Mouse (Mus musculus) kidney, postnatal 0 days (tissue): Measurements from ENCODE around the gene Minos1. TPM values are rescaled to one million over a fixed set of nuclear protein-coding genes. Genes with fewer than 3 reads are reported as not detected.
A peak's percentile ranks its signal among the peaks of the same experiment; 100 is the strongest.

Experiments
- ATAC-seq: fragments of 200-750 bp; cut with Nextera tagmentation; replicated peaks from 2 replicates; pipeline ENCODE4 v1.8.0; 2017; ENCODE audit warnings: low read depth, moderate number of reproducible peaks, moderate TSS enrichment, moderate library complexity; ENCODE audit not compliant: low FRiP score
- DNase-seq: peaks from one replicate; pipeline ENCODE4 v3.0.0-alpha.2; 2016; ENCODE audit warnings: low spot score
- H3K27ac ChIP-seq: fragments of 300-500 bp; sonication (generic); 2 replicates; pipeline ENCODE4 v1.5.1; 2014; ENCODE audit warnings: mild to moderate bottlenecking
- H3K27me3 ChIP-seq: fragments of 300-500 bp; sonication (generic); 2 replicates; pipeline ENCODE4 v1.6.1; 2014; ENCODE audit warnings: low read length, mixed read lengths; ENCODE audit not compliant: insufficient read depth
- H3K36me3 ChIP-seq: fragments of 300-500 bp; sonication (generic); 2 replicates; pipeline ENCODE4 v1.6.1; 2014; ENCODE audit warnings: low read length, mixed read lengths; ENCODE audit not compliant: insufficient read depth
- H3K4me1 ChIP-seq: fragments of 300-500 bp; sonication (generic); replicated peaks from 2 replicates; pipeline ENCODE4 v1.6.1; 2014; ENCODE audit warnings: antibody characterized with exemption, low read length, mixed read lengths; ENCODE audit not compliant: insufficient read depth
- H3K4me2 ChIP-seq: fragments of 300-500 bp; sonication (generic); 2 replicates; pipeline ENCODE4 v1.6.1; 2014; ENCODE audit warnings: mild to moderate bottlenecking, low read length, moderate library complexity, mixed read lengths
- H3K4me3 ChIP-seq: fragments of 300-500 bp; sonication (generic); replicated peaks from 2 replicates; pipeline ENCODE4 v1.5.1; 2014; ENCODE audit warnings: low read depth, low read length
- H3K9ac ChIP-seq: fragments of 300-500 bp; sonication (generic); 2 replicates; pipeline ENCODE4 v1.6.1; 2014; ENCODE audit warnings: low read depth, low read length
- H3K9me3 ChIP-seq: fragments of 300-500 bp; sonication (generic); replicated peaks from 2 replicates; pipeline ENCODE4 v1.6.1; 2016; ENCODE audit warnings: low read length, inconsistent platforms, mixed read lengths
- CTCF ChIP-seq: IDR thresholded peaks from 2 replicates; pipeline ENCODE4 v1.5.1; 2016; ENCODE audit warnings: antibody characterized with exemption, low read depth, mild to moderate bottlenecking, moderate library complexity
- WGBS: fragments of 180-500 bp; shearing (Covaris S2); extraction: QIAGEN DNeasy Blood & Tissue Kit; methylation state at CpG from one replicate; pipeline ENCODE4 v1.1.7; 2014; 5-methylcytosine and 5-hydroxymethylcytosine counted together
- polyA plus RNA-seq: library from polyadenylated mRNA; unstranded; fragments of >200 nt; fragmentation: Nextera tagmentation; extraction: Ambion mirVana; gene quantifications from 2 replicates; pipeline ENCODE4 v1.2.1, GENCODE M21; 2015

The Minos1 gene
- polyA plus RNA-seq, 1 experiment from 2014 or later = 875 TPM

DNA sequence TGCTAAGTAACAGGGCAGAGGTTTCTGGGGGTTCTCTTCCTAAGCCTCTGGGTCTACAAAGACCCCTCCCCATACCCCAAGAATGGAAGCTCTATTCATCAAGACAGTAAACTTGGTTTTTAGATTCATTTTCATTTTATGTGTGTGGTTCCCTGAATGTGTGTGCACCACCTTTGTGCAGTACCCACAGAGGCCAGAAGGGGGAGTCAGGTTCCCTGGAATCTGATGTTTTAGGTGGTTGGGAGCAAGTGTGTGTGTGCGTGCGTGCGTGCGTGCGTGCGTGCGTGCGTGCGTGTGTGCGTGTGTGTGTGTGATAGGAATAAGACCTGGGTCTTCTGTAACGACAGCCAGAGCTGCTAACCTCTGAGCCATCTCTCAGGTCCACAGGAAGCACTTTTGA, 14.2 kb upstream of the Minos1 start:
- peak; percentile 61 for TF ChIP-seq CTCF
- DNase-seq = no peak
- Histone ChIP-seq H3K4me2 (no peak overlapping the region), H3K9me3 (0 out of 2 replicates have a peak, but pooled peaks cover 4% of the 10 kb centered on the region), H3K27ac (no peak overlapping the region), H3K4me1 (no peaks in the 10 kb centered on the region; the same call in 1 of the 2 replicates), H3K27me3 (no peaks in the 10 kb centered on the region), H3K4me3 (no peak overlapping the region), H3K36me3 (no peaks in the 10 kb centered on the region), H3K9ac (no peak overlapping the region)
- ATAC-seq = no peak
- 94% methylated on average over 11 of the region's 11 CpGs for whole genome bisulfite sequencing

DNA sequence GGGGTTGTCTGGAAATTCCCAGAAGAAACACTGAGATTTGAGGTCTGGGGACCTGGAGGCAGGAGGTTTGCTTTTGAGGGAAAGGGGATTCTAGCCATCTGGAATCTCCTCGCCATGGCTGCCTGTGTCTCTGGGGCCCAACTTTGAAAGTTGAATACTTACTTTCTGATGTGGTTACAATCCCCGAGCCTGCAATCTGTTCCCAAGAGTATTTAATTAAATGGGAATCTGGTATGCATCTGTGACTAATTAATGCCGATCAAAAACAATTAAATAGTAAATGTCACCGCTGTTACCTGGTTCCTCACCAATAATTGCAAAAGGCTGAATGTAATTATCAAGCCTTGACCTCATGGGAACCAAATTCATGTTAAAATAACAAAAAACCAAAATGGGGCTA, 13.7 kb upstream of the Minos1 start:
- TF ChIP-seq CTCF = no peak
- Histone ChIP-seq H3K36me3 (no peaks in the 10 kb centered on the region), H3K27ac (no peak overlapping the region), H3K4me2 (no peak overlapping the region), H3K27me3 (no peaks in the 10 kb centered on the region), H3K9me3 (0 out of 2 replicates have a peak, but pooled peaks cover 4% of the 10 kb centered on the region), H3K9ac (no peak overlapping the region), H3K4me3 (no peak overlapping the region), H3K4me1 (no peaks in the 10 kb centered on the region; the same call in 1 of the 2 replicates)
- 89% methylated on average over 4 of the region's 4 CpGs for WGBS
- ATAC-seq (no peak), DNase-seq (no peak)

DNA sequence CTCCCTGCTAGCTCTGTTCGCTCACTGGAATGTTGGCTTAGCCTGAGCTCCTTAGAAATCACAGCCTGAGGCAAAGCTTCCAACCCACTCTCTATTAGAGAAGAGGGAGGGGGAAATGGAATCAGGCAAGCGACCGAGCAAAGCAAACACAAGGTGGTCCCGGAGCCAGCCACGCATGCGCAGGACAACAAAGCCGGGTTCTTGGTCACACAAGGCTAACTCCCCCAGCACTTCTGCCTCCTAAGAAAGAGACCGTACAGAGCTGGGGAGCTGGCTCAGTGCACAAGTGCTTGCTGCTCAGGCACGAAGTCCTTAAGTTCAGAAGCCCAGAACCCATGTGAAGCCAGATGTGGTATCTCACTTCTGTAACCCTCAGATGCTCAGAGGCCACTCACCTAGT, 12.1 kb upstream of the Minos1 start:
- H3K27me3 ChIP-seq = no peaks in the 10 kb centered on the region
- TF ChIP-seq CTCF = no peak
- H3K36me3 ChIP-seq = no peaks in the 10 kb centered on the region
- no peak overlapping the region for H3K9ac ChIP-seq
- 0 out of 2 replicates have a peak, but pooled peaks cover under 1% of the 10 kb centered on the region for H3K9me3 ChIP-seq
- H3K4me1 ChIP-seq = no peaks in the 10 kb centered on the region; the same call in 1 of the 2 replicates
- ATAC-seq (peak; percentile 78), DNase-seq (peak; percentile 87)
- 0 out of 2 replicates have a peak overlapping the region, but pooled peaks have one; percentile 4 for H3K4me3 ChIP-seq
- 23% methylated on average over 9 of the region's 9 CpGs for WGBS
- H3K4me2 ChIP-seq = peak overlapping the region; percentile 31
- peak overlapping the region; percentile 60; the same call in 1 of the 2 replicates for H3K27ac ChIP-seq

DNA sequence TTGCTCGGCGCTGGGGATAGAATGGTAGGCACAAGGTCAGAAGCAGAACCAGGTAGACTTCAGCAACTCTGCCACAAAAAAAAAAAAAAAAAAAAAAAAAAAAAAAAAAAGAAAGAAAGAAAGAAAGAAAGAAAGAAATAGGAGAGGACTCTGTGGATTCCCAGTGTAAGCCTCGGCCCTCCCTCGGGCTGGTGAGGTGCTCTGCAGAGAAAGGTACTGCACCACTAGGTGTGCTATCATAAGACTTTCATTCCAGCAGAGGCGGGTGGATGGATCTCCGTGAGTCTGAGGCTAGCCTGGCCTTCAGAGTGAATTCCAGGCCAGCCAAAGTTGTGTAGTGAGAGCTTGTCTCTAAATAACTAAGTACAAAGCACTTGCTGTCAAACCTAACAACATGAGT, 10.9 kb upstream of the Minos1 start:
- ATAC-seq (no peak), DNase-seq (peak; percentile 28)
- Histone ChIP-seq H3K27ac (no peak overlapping the region), H3K27me3 (no peaks in the 10 kb centered on the region), H3K4me1 (no peaks in the 10 kb centered on the region; the same call in 1 of the 2 replicates), H3K4me2 (no peak overlapping the region), H3K9me3 (no peaks in the 10 kb centered on the region), H3K4me3 (no peak overlapping the region), H3K36me3 (no peaks in the 10 kb centered on the region), H3K9ac (no peak overlapping the region)
- 73% methylated on average over 6 of the region's 6 CpGs for WGBS
- TF ChIP-seq CTCF = peak; percentile 32; the same call in 1 of the 2 replicates

DNA sequence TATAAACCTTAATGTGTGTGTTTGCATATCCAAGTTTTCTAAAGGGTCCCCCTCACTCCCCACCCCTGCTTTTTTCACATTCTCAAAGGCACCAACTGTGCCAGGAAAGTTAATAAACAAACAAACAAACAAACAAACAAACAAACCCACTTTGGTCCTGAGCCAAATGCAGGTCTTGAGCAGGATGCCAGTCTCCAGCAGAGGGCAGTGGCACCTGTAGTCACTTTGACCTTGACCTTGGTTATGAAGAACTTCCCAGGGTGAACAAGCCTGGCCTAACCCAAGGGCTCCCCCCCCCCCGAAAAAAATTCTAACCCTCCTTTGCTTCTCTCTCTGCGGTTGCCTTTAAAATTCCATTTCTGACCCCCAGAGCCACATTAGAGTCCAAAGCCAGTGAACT, 9.4 kb upstream of the Minos1 start:
- Histone ChIP-seq H3K27ac (no peak overlapping the region), H3K27me3 (no peaks in the 10 kb centered on the region), H3K36me3 (no peaks in the 10 kb centered on the region), H3K4me1 (no peaks in the 10 kb centered on the region; the same call in 1 of the 2 replicates), H3K4me2 (no peak overlapping the region), H3K9ac (no peak overlapping the region), H3K4me3 (no peak overlapping the region), H3K9me3 (no peaks in the 10 kb centered on the region)
- 83% methylated on average over 2 of the region's 2 CpGs for WGBS
- DNase-seq (no peak), ATAC-seq (no peak)
- TF ChIP-seq CTCF = peak; percentile 49

DNA sequence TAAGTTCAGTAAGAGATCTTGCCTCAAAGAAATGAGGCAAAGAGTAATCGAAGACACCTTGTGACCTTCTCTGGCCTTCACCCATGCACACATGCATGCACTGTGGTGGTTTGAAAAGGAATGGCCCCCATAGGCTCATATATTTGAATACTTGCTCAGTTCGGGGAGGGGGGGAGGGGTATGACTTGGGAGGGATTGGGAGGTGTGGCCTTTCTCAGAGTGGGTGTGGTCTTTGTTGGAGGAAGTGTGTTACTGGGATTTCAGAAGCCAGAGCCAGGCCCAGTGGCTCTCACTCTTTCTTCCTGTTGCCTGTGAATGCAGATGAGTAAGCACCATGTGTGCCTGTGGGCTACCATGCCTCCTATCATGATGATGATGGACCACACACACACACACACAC, 5.1 kb upstream of the Minos1 start:
- WGBS = 85% methylated on average over 2 of the region's 2 CpGs
- DNase-seq (no peak), ATAC-seq (no peak)
- no peaks in the 10 kb centered on the region for H3K27me3 ChIP-seq
- H3K9me3 ChIP-seq = no peaks in the 10 kb centered on the region
- no peak overlapping the region for H3K4me3 ChIP-seq
- no peak overlapping the region for H3K9ac ChIP-seq
- H3K4me2 ChIP-seq = no peak overlapping the region
- H3K27ac ChIP-seq = no peak overlapping the region
- no peaks in the 10 kb centered on the region for H3K36me3 ChIP-seq
- TF ChIP-seq CTCF = no peak
- no peaks in the 10 kb centered on the region for H3K4me1 ChIP-seq

DNA sequence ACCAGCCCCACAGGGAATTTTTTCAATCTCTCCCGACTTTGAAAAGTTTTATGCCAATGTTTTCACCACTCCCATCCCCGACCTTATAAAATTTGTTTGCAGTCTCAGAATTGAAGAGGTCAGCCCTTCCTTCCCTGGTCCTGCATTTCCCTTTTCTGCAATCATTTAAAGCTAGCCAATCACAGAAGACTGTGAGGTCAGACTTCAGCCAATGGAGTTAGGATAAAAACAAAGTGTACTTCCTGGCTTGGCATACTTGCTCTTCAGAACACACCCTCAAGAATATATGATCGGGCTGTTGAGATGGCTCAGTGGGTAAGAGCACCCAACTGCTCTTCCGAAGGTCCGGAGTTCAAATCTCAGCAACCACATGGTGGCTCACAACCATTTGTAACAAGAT, 2.2 kb upstream of the Minos1 start:
- no peak for ATAC-seq
- no peak overlapping the region for H3K4me2 ChIP-seq
- H3K9me3 ChIP-seq = no peaks in the 10 kb centered on the region
- no peak overlapping the region for H3K27ac ChIP-seq
- TF ChIP-seq CTCF = no peak
- H3K4me3 ChIP-seq = no peak overlapping the region
- no peaks in the 10 kb centered on the region for H3K27me3 ChIP-seq
- 76% methylated on average over 5 of the region's 5 CpGs for WGBS
- no peaks in the 10 kb centered on the region for H3K36me3 ChIP-seq
- DNase-seq = no peak
- H3K9ac ChIP-seq = no peak overlapping the region
- H3K4me1 ChIP-seq = peaks cover 9% of the 10 kb centered on the region; the same call in 1 of the 2 replicates
